Mouse (Mus musculus) E14TG2a.4 (cell line): ENCODE results near the gene 4930519G04Rik.

ENCODE experiments used
- CTCF ChIP-seq: conservative IDR thresholded peaks from 2 replicates; pipeline ENCODE4 v1.5.1; 2014; ENCODE audit warnings: low read length
- NANOG ChIP-seq: IDR thresholded peaks from 2 replicates; pipeline ENCODE4 v1.6.1; 2014; ENCODE audit warnings: borderline replicate concordance, low read length, mixed read lengths

DNA sequence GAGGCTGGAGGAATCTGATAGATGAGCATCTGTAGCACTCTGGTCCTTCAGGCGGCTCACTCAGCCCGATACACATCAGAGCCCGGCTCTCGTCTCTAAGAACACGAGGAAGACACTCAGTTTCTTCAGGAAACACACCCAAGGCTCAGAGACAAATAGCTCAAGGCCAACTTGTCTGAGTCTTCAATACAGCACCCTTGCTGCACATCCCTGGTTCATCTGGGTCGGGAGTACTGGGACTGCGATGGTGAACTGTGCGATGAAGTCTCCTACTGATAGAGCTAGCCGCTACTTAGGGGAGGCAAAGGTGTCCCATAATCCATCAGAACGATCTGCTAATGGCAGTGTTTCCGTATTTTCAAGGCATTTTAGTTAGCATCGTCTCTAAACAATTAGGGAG, 5.1 kb downstream of the 4930519G04Rik start, which contains the start of gene Gm9936:
- no peak for TF ChIP-seq CTCF
- TF ChIP-seq NANOG: no peak
